Mouse (Mus musculus) neural tube, embryonic 15.5 days (tissue): ENCODE data around the gene Cabp4. TPM values are rescaled to one million over a fixed set of nuclear protein-coding genes. Genes with fewer than 3 reads are reported as not detected.

Experiments
- ATAC-seq: fragments of 200-750 bp; cut with Nextera tagmentation; 2 replicates; pipeline ENCODE4 v1.8.0; 2017; ENCODE audit warnings: mild to moderate bottlenecking, moderate TSS enrichment, moderate library complexity; ENCODE audit not compliant: low FRiP score
- H3K27ac ChIP-seq: fragments of 300-500 bp; sonication (generic); replicated peaks from 2 replicates; pipeline ENCODE4 v1.5.1; 2015; ENCODE audit warnings: mild to moderate bottlenecking, inconsistent platforms
- H3K27me3 ChIP-seq: fragments of 300-500 bp; sonication (generic); replicated peaks from 2 replicates; pipeline ENCODE4 v1.6.1; 2015; ENCODE audit warnings: inconsistent platforms
- H3K36me3 ChIP-seq: fragments of 300-500 bp; sonication (generic); 2 replicates; pipeline ENCODE4 v1.6.1; 2015; ENCODE audit warnings: inconsistent platforms
- H3K4me1 ChIP-seq: fragments of 300-500 bp; sonication (generic); 2 replicates; pipeline ENCODE4 v1.6.1; 2015; ENCODE audit warnings: inconsistent platforms
- H3K4me2 ChIP-seq: fragments of 300-500 bp; sonication (generic); 2 replicates; pipeline ENCODE4 v1.6.1; 2015; ENCODE audit warnings: inconsistent platforms, mild to moderate bottlenecking, moderate library complexity
- H3K4me3 ChIP-seq: fragments of 300-500 bp; sonication (generic); replicated peaks from 2 replicates; pipeline ENCODE4 v1.5.1; 2015; ENCODE audit warnings: mild to moderate bottlenecking, inconsistent platforms
- H3K9ac ChIP-seq: fragments of 300-500 bp; sonication (generic); replicated peaks from 2 replicates; pipeline ENCODE4 v1.6.1; 2015; ENCODE audit warnings: mild to moderate bottlenecking, inconsistent platforms
- H3K9me3 ChIP-seq: fragments of 300-500 bp; sonication (generic); replicated peaks from 2 replicates; pipeline ENCODE4 v1.6.1; 2016; ENCODE audit warnings: inconsistent platforms
- WGBS: fragments of 180-500 bp; shearing (Covaris S2); methylation state at CpG from one replicate; pipeline ENCODE4 v1.1.7; 2015; ENCODE audit warnings: mixed read lengths; 5-methylcytosine and 5-hydroxymethylcytosine counted together
- polyA plus RNA-seq: library from polyadenylated mRNA; unstranded; fragments of >200 nt; fragmentation: Nextera tagmentation; extraction: Ambion mirVana; gene quantifications from 2 replicates; pipeline ENCODE4 v1.2.1, GENCODE M21; 2015

The Cabp4 gene
- polyA plus RNA-seq, 1 experiment from 2014 or later: 0.20 TPM

DNA sequence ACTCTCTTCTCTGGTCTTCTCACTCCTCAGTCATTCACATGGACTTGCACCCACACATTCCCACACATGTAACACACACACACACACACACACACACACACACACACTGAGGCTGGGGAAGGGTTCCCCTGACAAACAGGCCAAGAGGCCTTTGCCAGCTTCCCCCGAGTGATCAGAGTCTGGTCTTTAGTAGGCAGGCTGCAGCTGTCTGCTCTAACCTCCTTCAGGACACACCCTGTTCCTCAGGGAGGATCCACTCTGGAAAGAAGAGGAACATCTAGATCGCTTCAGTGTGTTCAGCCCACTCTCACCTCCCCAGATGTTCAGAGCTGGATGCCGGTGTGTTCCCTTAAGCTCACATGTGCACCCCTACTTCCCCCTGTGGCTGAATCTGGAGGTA lies 49.5 kb downstream of the Cabp4 start:
- H3K36me3 ChIP-seq: no peaks in the 10 kb centered on the region
- H3K9me3 ChIP-seq: no peaks in the 10 kb centered on the region
- H3K4me1 ChIP-seq: peaks cover 30% of the 10 kb centered on the region
- ATAC-seq: no peak
- no peak overlapping the region for H3K27ac ChIP-seq
- no peak overlapping the region for H3K9ac ChIP-seq
- no peaks in the 10 kb centered on the region for H3K27me3 ChIP-seq
- no peak overlapping the region for H3K4me3 ChIP-seq
- H3K4me2 ChIP-seq: no peak overlapping the region
- 77% methylated on average over 3 of the region's 3 CpGs for WGBS

DNA sequence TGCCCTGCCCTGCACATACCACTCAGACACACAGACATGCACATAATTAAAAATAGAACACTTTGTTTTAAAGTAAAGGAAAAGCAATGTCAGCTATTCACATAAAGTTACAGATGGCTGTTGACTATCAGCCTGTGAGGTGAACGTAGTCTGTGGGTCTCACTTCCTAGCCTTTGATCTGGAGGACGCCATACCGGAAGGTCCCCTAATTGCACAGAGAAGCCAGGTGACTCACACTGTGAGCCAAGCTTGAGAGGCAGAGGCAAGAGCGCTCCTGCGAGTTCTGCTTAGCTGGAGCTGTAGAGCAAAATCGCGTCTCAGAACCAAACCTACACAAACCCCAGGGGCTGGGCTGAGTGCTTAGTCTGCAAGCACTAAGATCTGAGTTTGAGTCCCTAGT lies 50.1 kb downstream of the Cabp4 start:
- ATAC-seq: no peak
- Histone ChIP-seq H3K9me3 (no peaks in the 10 kb centered on the region), H3K27ac (no peak overlapping the region), H3K27me3 (no peaks in the 10 kb centered on the region), H3K4me1 (peaks cover 24% of the 10 kb centered on the region), H3K4me3 (no peak overlapping the region), H3K4me2 (no peak overlapping the region), H3K36me3 (no peaks in the 10 kb centered on the region), H3K9ac (no peak overlapping the region)
- WGBS: 77% methylated on average over 7 of the region's 7 CpGs

DNA sequence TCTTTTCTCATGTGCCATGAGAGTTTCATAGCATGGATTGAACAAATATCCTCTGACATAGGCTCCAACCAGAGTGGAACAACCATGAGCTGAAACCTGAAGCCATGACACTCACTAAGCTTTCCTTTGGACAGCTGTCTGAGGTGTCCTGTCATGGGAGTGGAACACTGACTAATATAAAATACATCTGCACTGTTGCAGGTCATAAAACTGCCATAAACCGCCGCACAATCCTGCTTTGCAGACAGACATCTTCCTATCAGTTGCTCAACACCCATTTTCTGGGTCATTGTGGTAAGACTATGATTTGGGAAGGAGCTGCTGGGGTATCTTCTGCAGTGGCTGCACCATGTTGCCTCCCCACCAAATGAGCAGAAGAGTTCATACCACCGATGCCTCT lies 51.1 kb downstream of the Cabp4 start:
- H3K4me2 ChIP-seq: no peak overlapping the region
- ATAC-seq: no peak
- H3K4me3 ChIP-seq: no peak overlapping the region
- H3K36me3 ChIP-seq: no peaks in the 10 kb centered on the region
- WGBS: 89% methylated on average over 3 of the region's 3 CpGs
- H3K27ac ChIP-seq: no peak overlapping the region
- peaks cover 14% of the 10 kb centered on the region for H3K4me1 ChIP-seq
- H3K27me3 ChIP-seq: 0 out of 2 replicates have a peak, but pooled peaks cover 2% of the 10 kb centered on the region
- H3K9me3 ChIP-seq: no peaks in the 10 kb centered on the region
- H3K9ac ChIP-seq: 0 out of 2 replicates have a peak overlapping the region, but pooled peaks have one; percentile 1

DNA sequence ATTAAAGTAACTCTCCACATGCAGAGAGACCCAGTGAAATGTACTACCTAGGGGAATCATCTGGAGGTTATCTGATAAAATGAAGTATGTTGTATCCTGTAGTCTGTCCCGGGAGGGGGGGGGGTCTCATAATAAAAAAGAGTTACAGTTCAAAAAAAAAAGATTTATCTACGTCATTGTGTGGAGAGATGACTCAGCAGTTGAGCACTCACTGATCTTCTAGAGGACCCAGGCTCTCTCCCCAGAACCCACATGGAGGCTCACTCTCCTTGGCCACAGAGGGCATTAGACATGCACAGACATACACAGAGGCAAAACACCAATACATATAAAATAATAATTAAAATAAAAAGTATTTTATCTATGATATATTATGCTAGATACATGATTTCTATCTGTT lies 52.5 kb downstream of the Cabp4 start:
- Histone ChIP-seq H3K27me3 (0 out of 2 replicates have a peak, but pooled peaks cover 2% of the 10 kb centered on the region), H3K4me1 (peaks cover 7% of the 10 kb centered on the region; the same call in 1 of the 2 replicates), H3K27ac (no peak overlapping the region), H3K9ac (no peak overlapping the region), H3K4me2 (no peak overlapping the region), H3K36me3 (no peaks in the 10 kb centered on the region), H3K4me3 (no peak overlapping the region), H3K9me3 (no peaks in the 10 kb centered on the region)
- ATAC-seq: no peak
- 77% methylated on average over 2 of the region's 2 CpGs for WGBS

DNA sequence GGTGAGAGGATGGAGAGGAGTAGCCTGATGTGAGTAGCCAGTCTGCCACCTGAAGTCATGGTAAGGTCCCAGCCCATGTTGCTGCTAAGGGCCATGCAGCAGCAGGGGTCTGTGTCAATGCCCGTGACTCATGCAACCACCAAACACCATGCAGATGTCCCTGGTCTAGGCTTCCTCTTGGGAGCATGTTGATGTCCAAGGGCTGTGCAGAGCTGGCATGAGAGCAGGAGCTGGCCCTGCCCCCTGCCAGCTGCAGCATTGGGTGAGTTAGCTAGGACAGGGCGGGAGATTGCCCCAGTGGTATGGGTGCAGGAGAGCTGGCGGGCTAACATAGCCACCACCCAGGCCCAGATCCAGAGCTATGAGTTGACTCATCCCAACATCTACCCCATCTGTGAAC lies 53.4 kb downstream of the Cabp4 start:
- Histone ChIP-seq H3K27ac (no peak overlapping the region), H3K36me3 (no peaks in the 10 kb centered on the region), H3K9me3 (no peaks in the 10 kb centered on the region), H3K27me3 (0 out of 2 replicates have a peak, but pooled peaks cover 2% of the 10 kb centered on the region), H3K9ac (no peak overlapping the region), H3K4me2 (no peak overlapping the region), H3K4me3 (no peak overlapping the region), H3K4me1 (no peaks in the 10 kb centered on the region)
- WGBS: 86% methylated on average over 3 of the region's 3 CpGs
- no peak for ATAC-seq

DNA sequence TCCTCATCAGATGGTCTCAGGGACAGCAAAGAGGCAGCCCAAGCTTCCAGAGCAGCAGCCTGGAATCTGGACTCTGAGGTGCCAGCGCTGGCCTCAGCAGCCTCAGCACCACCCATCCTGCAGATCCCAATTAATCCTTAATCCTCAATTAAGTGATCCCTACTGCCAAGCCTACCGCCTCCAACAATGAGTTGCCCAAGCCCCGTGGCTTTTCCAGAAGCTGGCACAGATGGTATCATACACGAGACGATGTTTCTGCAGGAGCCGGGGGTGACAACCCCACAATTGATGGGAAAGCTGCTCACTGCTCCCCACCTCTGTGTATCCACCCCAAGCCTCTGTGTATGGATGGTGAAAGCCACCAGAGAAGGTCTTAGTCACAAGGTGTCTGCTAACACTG lies 54.7 kb downstream of the Cabp4 start:
- 80% methylated on average over 6 of the region's 6 CpGs for WGBS

DNA sequence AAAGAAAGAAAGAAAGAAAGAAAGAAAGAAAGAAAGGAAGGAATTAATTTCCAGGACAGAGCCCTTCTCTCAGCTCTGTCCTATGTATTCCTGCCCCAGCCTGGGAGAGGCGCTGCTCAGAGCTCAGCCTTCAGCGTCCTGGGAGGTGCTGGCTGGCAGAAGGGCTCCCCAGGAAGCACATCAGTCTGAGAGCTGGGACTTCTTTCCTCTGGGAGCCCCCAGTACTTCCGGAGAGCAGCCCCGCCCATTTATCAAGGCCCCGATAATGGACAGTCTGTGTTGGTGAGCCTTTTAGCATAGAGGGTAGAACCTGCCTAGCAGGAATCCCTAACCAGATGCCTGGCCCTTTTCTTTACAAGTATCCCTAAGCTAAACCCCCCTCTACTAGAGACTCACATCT lies 55.7 kb downstream of the Cabp4 start:
- no peak for ATAC-seq
- Histone ChIP-seq H3K27me3 (0 out of 2 replicates have a peak, but pooled peaks cover 7% of the 10 kb centered on the region), H3K9me3 (no peaks in the 10 kb centered on the region), H3K4me2 (no peak overlapping the region), H3K4me1 (no peaks in the 10 kb centered on the region), H3K4me3 (no peak overlapping the region), H3K27ac (no peak overlapping the region), H3K36me3 (no peaks in the 10 kb centered on the region), H3K9ac (no peak overlapping the region)
- WGBS: 59% methylated on average over 5 of the region's 5 CpGs

More for the DNA sequence above, 54.7 kb downstream of the Cabp4 start:
- Histone ChIP-seq H3K4me1 (no peaks in the 10 kb centered on the region), H3K36me3 (no peaks in the 10 kb centered on the region), H3K27me3 (0 out of 2 replicates have a peak, but pooled peaks cover 2% of the 10 kb centered on the region), H3K4me3 (no peak overlapping the region), H3K9me3 (no peaks in the 10 kb centered on the region), H3K9ac (no peak overlapping the region), H3K4me2 (no peak overlapping the region), H3K27ac (no peak overlapping the region)
- no peak for ATAC-seq

DNA sequence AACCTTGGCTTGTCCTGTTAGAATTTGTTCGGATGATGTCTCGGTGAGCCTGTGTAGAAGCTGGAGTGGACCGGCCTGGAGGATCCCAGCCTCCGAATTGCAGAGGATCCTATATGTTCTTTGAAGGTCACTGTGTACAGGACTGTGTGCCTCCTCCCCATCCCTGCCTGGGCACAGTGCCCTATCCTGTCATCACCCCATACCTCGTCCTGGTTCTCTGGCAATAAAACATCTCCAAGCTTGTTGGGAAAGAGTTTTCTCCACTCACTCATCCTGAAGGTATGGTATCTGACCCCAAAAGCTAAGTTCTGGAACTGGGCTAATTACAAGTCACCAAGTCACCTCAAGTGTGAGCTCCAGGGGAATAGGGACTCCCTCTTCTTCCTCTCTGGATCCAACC lies 56.7 kb downstream of the Cabp4 start:
- 0 out of 2 replicates have a peak, but pooled peaks cover 7% of the 10 kb centered on the region for H3K27me3 ChIP-seq
- H3K27ac ChIP-seq: no peak overlapping the region
- H3K4me3 ChIP-seq: no peak overlapping the region
- no peaks in the 10 kb centered on the region for H3K36me3 ChIP-seq
- 87% methylated on average over 5 of the region's 5 CpGs for WGBS
- ATAC-seq: no peak
- no peak overlapping the region for H3K4me2 ChIP-seq
- no peaks in the 10 kb centered on the region for H3K4me1 ChIP-seq
- no peak overlapping the region for H3K9ac ChIP-seq
- H3K9me3 ChIP-seq: no peaks in the 10 kb centered on the region

DNA sequence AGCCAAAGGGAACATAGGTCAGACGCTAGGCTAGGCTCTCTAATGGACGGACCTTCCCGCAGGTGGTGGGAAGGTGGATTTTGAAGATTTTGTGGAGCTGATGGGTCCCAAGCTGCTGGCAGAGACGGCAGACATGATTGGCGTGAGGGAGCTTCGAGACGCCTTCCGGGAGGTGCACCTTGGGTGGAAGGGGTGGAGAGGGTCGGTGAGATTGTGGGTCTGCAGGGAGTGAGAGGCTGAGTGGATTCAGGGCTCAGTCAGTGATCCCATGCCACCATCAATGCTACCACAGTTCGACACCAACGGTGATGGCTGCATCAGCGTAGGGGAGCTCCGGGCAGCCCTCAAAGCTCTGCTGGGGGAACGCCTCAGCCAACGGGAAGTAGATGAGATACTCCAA lies 57.7 kb downstream of the Cabp4 start:
- no peak overlapping the region for H3K4me3 ChIP-seq
- H3K9ac ChIP-seq: no peak overlapping the region
- no peaks in the 10 kb centered on the region for H3K9me3 ChIP-seq
- no peak overlapping the region for H3K4me2 ChIP-seq
- ATAC-seq: no peak
- no peaks in the 10 kb centered on the region for H3K36me3 ChIP-seq
- no peak overlapping the region for H3K27ac ChIP-seq
- 93% methylated on average over 15 of the region's 15 CpGs for WGBS
- H3K4me1 ChIP-seq: no peaks in the 10 kb centered on the region
- H3K27me3 ChIP-seq: 0 out of 2 replicates have a peak, but pooled peaks cover 7% of the 10 kb centered on the region

Other genes starting within 250 kb of the Cabp4 start
- 20.3 and 29.0 TPM in 2 replicates for gene Tcirg1, start 236.9 kb downstream of the Cabp4 start, polyA plus RNA-seq
- 308 and 330 TPM in 2 replicates for gene Ndufs8, start 231.3 kb downstream of the Cabp4 start, polyA plus RNA-seq
- 2.5 and 3.8 TPM in 2 replicates for gene Aldh3b1, start 214.2 kb downstream of the Cabp4 start, polyA plus RNA-seq
- gene Unc93b1, start 208.8 kb downstream of the Cabp4 start, polyA plus RNA-seq: 15.0 and 20.6 TPM in 2 replicates
- gene Aldh3b3, start 185.4 kb downstream of the Cabp4 start, polyA plus RNA-seq: not detected in 2 replicates
- gene Aldh3b2, start 171.7 kb downstream of the Cabp4 start, polyA plus RNA-seq: 0.20 and 1.6 TPM in 2 replicates
- 2.8 and 4.6 TPM in 2 replicates for gene Acy3, start 157.5 kb downstream of the Cabp4 start, polyA plus RNA-seq
- 0.08 TPM in 1 of 2 replicates, not detected in the other for gene Tbx10, start 151.3 kb downstream of the Cabp4 start, polyA plus RNA-seq
- gene Nudt8, start 143.5 kb downstream of the Cabp4 start, polyA plus RNA-seq: 26.1 and 26.8 TPM in 2 replicates
- gene Gm49405, start 143.4 kb downstream of the Cabp4 start, polyA plus RNA-seq: 4.5 and 5.7 TPM in 2 replicates
- gene Doc2g, start 140.7 kb downstream of the Cabp4 start, polyA plus RNA-seq: 6.0 and 6.7 TPM in 2 replicates
- 262 and 279 TPM in 2 replicates for gene Ndufv1, start 131.2 kb downstream of the Cabp4 start, polyA plus RNA-seq
- 552 and 568 TPM in 2 replicates for gene Gstp1, start 106.0 kb downstream of the Cabp4 start, polyA plus RNA-seq
- 1.9 and 7.6 TPM in 2 replicates for gene Gstp2, start 98.0 kb downstream of the Cabp4 start, polyA plus RNA-seq
- gene Gstp3, start 84.5 kb downstream of the Cabp4 start, polyA plus RNA-seq: 1.1 TPM in 1 of 2 replicates, not detected in the other
- not detected in 2 replicates for gene Cabp2, start 62.5 kb downstream of the Cabp4 start, polyA plus RNA-seq
- gene Cdk2ap2, start 46.9 kb downstream of the Cabp4 start, polyA plus RNA-seq: 88.7 and 99.0 TPM in 2 replicates
- 72.1 and 80.9 TPM in 2 replicates for gene Pitpnm1, start 44.0 kb downstream of the Cabp4 start, polyA plus RNA-seq
- gene Aip, start 18.2 kb downstream of the Cabp4 start, polyA plus RNA-seq: 105 and 111 TPM in 2 replicates
- not detected in 2 replicates for gene Gpr152, start 4.2 kb downstream of the Cabp4 start, polyA plus RNA-seq
- 102 and 141 TPM in 2 replicates for gene Coro1b, start 4.6 kb upstream of the Cabp4 start, polyA plus RNA-seq
- gene Ptprcap, start 9.6 kb upstream of the Cabp4 start, polyA plus RNA-seq: 1.0 and 52.3 TPM in 2 replicates
- gene Rps6kb2, start 19.3 kb upstream of the Cabp4 start, polyA plus RNA-seq: 54.4 and 56.3 TPM in 2 replicates
- 5.9 and 6.4 TPM in 2 replicates for gene Carns1, start 31.4 kb upstream of the Cabp4 start, polyA plus RNA-seq
- 0.74 and 20.7 TPM in 2 replicates for gene Tbc1d10c, start 47.3 kb upstream of the Cabp4 start, polyA plus RNA-seq
- 589 and 681 TPM in 2 replicates for gene Ppp1ca, start 48.0 kb upstream of the Cabp4 start, polyA plus RNA-seq
- gene Rad9a, start 57.6 kb upstream of the Cabp4 start, polyA plus RNA-seq: 24.3 and 27.2 TPM in 2 replicates
- gene Clcf1, start 70.2 kb upstream of the Cabp4 start, polyA plus RNA-seq: 0.78 and 2.2 TPM in 2 replicates
- gene AC109138.7, start 70.3 kb upstream of the Cabp4 start, polyA plus RNA-seq: not detected in 2 replicates
- gene Pold4, start 87.9 kb upstream of the Cabp4 start, polyA plus RNA-seq: 24.7 and 28.0 TPM in 2 replicates
- gene Ssh3, start 125.1 kb upstream of the Cabp4 start, polyA plus RNA-seq: 19.8 TPM in 2 replicates
- 63.0 and 75.4 TPM in 2 replicates for gene Ankrd13d, start 139.1 kb upstream of the Cabp4 start, polyA plus RNA-seq
- 26.2 and 31.3 TPM in 2 replicates for gene Grk2, start 162.2 kb upstream of the Cabp4 start, polyA plus RNA-seq